Mouse (Mus musculus): ENCODE measurements around the gene Slc27a1.

GRCm38 (mm10) chr8:71592374-71593170, 23.9 kb downstream of the Slc27a1 start:
- TF ChIP-seq CTCF (IDR thresholded peaks at IDR 0.05; ENCODE audit: extremely low read depth, insufficient read length, insufficient replicate concordance, low read depth, low read length), result no peak
- TF ChIP-seq POLR2A (IDR thresholded peaks at IDR 0.05; ENCODE audit: low read depth, low read length), result no peak
